Mouse (Mus musculus): ENCODE results near the gene Tppp3.

Gene Tppp3

DNA sequence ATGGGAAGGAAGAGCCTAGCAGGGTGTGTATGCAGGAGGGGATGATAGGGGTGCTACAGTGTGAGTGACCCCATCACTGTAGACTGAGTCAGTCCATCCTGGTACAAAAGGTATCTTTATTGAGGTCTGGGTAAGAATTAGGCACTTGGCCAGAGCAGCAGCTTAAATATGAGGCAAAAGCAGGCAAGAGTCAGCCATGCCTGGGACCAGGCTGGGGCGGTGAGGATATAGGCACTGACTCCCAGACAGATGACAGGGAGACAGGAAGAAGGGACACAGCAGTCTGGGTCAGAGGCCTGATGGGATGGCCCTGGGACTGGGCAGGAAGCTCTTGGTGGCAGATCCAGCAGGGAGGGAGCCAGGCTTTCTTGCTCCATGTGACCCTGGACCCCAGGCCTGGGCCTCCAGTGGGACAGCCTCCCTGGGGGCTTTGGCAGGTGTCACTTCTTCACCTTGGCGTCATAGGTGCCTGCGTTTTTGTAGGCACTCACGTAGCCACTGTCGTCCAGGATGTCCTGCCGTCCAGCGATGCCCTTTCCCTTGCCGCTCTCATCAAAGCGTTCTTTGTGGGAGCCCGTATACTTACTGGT is 3.8 kb downstream of the Tppp3 start:
- DNase-seq (ENCODE audit: low spot score), result no peak

DNA sequence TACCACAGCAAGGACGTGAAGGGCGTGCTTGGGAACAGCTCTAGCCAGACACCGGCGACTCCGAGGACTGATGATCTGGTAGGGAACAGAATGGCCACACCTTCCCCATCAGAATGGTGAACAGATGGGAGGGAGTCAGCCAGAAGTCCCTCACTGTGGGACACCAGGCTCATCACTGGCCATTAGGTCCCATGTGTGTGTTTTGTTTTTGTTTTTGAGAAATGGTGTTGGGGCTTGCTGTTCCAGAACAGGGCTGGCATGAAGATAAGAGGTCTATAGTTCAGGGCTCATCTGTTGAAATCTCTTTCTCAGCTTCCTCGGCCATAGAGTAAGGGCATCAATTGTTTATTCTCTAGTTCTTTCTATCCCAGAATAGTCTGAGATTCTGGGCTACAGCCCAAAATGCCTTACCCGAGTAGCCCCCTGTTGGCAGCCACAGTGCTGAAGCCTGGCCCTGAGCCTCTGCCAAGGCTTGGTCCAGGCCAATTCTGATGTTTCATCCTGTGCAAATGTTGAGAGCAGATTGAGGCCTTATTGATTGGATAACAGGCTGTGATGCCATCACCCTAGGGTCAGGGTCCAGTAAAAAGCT is 4.5 kb downstream of the Tppp3 start:
- DNase-seq (ENCODE audit: low spot score), result peak; percentile 65

DNA sequence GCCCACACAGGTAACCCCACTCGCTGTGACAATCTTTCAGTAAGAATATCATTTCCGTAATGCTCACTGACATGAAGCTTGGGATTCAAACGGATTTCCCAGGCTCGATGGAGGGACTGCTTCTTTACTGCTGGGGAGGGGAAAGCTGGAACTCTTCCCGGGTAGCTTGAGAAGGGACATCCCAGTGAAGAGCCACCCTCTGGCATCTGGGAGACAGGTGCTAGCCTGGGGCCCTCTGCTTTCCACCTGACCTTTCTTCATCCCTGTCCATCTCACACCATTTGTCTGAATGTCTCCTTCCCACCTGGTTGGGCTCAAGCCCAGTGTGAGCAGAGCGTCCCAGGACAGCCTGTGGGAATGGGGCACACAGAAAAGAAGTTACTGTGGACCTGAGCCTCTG is 5.1 kb downstream of the Tppp3 start:
- no peak for DNase-seq (ENCODE audit: low spot score)

- DNase-seq (ENCODE audit: low spot score), result peak; percentile 60
These were observed 6.7 kb downstream of the Tppp3 start for GRCm38 (mm10) chr8:105464595-105464994.

- no peak for DNase-seq (ENCODE audit: low spot score)
These were observed 10.1 kb downstream of the Tppp3 start for GRCm38 (mm10) chr8:105461085-105461803.

DNA sequence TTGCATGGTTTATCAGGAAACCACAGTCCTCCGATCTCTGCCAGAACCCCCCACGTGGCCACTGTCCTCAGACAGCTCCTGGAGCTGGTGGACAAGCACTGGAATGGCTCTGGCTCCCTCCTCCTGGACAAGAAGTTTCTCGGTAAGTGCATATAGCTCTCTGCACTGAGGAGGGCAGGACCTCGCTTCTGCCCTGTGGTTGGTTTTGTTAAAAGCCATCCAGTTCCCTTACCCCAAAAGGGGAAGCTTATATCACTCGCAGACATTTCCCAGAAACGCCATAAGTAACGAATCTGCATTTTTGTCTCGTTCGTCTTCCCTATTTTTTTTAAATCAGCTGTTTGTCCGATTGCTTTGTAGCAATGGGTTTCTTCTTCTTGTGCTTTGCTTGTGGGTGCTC is 16.1 kb downstream of the Tppp3 start:
- no peak for DNase-seq (ENCODE audit: low spot score)

DNA sequence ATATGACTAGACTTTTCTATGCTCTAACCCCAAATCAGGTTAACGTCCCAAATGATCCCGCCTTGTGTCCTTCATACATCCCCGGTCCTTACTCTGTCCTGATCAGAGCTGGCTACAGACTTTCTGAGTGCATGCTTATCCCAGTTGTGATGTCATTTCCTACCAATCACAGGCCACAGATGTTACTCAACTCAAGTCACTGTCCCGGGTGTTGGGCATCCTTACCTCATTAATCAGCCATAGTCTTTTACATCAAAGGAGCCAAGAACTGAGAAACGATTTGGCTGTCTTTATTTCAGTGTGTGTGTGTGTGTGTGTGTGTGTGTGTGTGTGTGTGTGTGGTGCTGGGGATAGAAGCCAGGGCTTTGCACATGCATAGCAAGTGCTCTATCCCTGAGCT is 17.2 kb downstream of the Tppp3 start:
- DNase-seq (ENCODE audit: low spot score), result no peak

- no peak for DNase-seq (ENCODE audit: low spot score)
These were observed 18.0 kb downstream of the Tppp3 start for GRCm38 (mm10) chr8:105453296-105453695.

GRCm38 (mm10) chr8:105451903-105452603 is 19.3 kb downstream of the Tppp3 start:
- no peak for DNase-seq (ENCODE audit: low spot score)

DNA sequence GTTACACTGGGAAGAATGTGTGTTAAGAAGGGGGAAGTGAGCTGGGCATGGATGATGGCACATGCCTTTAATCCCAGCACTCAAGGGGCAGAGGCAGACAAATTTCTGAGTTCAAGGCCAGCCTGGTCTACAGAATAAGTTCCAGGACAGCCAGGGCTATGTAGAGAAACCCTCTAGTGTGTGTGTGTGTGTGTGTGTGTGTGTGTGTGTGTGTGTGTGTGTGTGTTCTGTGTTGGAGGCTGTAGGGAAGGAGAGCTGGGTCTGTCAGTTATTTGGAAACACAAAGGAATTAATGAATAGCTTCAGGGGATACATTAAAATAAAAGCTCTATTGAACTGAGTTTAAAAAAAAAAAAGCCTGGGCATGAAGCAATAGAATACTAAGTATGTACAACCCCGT is 20.3 kb downstream of the Tppp3 start:
- DNase-seq (ENCODE audit: low spot score), result no peak

- DNase-seq (ENCODE audit: low spot score), result no peak
These were observed 22.7 kb downstream of the Tppp3 start for GRCm38 (mm10) chr8:105448596-105448995.

DNA sequence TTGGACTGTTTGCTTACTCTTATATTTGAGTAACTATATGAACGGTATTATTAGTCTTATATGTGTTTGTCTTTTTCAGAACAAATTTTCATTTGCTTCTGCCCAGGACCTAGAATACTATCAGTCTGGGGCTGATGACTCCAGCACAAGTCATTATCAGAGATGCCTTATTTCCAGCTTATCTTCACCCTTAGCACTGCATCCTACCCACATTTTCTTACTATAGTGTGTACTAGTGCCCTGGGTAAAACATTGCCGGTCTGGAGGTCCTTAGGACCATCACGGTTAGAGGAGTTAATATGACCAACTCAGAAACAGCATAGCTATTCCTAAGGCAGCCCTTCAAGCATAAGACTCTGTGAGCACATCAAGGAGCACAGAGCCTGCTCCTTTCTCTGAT is 23.1 kb downstream of the Tppp3 start:
- DNase-seq (ENCODE audit: low spot score), result no peak

DNA sequence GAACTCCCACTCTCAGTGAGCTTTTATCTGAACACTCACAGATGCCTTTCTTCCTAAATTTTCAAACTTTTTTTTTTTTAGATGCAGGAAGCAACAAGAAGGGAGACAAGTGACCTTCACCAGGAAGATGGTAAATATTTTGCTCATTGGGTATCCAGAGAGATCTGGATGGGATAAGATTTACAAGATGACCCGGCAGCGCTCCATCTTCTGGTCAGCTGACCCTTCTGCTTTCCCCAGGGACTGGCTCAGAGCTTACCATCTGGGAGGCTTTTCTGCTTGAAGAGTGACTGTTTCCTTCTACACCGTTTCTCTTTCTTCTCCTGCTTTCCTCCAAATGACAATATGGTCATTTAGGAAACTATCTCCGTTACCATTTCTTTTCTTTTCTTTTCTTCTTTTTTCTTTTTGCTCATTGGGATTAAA is 25.2 kb downstream of the Tppp3 start:
- DNase-seq (ENCODE audit: low spot score), result no peak

GRCm38 (mm10) chr8:105445296-105446126 is 25.8 kb downstream of the Tppp3 start:
- no peak for DNase-seq (ENCODE audit: low spot score)

GRCm38 (mm10) chr8:105442661-105443060 is 28.7 kb downstream of the Tppp3 start:
- DNase-seq (ENCODE audit: low spot score), result no peak

DNA sequence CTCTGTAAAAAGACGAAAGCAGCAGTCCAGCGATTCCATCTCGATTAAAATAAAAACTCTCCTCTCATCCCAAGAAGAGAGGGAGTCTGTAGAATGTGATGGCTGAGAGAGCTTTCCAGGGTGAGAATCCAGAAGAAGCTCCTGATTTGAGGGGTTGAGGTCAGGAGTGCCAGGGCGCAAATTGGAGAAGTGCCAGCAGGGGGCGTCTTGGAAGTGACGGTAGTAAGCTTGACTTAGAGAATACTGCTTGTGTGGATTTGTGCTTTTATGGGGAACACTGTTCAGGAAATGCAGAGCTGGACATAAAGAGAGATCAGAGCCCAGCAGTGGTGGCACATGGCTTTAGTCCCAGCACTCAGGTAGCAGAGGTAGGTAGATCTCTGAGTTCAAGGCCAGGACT is 29.9 kb downstream of the Tppp3 start:
- peak; percentile 78 for DNase-seq (ENCODE audit: low spot score)

DNA sequence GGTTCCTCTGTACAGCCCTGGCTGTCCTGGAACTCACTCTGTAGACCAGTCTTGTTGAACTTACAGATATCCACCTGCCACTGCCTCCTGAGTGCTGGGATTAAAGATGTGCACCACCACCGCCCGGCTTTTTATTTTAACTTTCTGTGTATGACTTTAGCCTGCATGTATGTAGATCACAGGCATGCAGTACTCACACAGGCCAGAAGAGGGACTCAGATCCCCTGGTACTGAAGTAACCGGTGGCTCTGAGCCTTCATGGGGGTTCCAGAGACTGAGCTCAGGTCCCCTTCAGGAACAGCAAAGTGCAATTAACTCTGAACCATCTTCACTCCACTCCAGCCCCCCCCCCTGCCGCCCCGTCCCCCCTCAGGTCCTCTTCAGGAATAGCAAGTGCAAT is 32.5 kb downstream of the Tppp3 start:
- DNase-seq (ENCODE audit: low spot score), result peak; percentile 71

- no peak for DNase-seq (ENCODE audit: low spot score)
These were observed 34.1 kb downstream of the Tppp3 start for GRCm38 (mm10) chr8:105437078-105437748.

GRCm38 (mm10) chr8:105436218-105436617 is 35.1 kb downstream of the Tppp3 start:
- no peak for DNase-seq (ENCODE audit: low spot score)

- DNase-seq (ENCODE audit: low spot score), result no peak
These were observed 37.2 kb downstream of the Tppp3 start for GRCm38 (mm10) chr8:105434136-105434535.

DNA sequence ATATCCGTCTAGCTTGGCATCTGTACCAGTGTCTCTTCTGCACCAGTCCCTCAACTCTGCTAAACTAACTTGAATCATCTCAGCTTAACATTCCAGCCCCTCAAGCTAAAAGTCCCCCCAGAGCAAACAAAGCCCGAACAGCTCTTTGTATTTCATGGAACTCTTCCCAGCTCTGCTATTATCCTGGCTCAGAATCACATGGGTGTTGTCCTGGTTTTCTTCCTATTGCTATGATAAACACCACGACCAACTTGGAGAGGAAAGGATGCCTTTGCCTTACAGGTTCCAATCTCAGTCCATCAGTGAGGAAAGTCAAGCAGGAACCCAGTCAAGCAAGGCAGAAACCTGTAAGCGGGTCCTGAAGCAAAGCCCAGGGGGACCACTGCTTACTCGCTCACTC is 37.8 kb downstream of the Tppp3 start:
- no peak for DNase-seq (ENCODE audit: low spot score)

All from testis, postnatal 10 days (tissue).